Mouse (Mus musculus) heart, postnatal 0 days (tissue): ENCODE results near the gene Aff2.

Experiments
- CTCF ChIP-seq: IDR thresholded peaks from 2 replicates; pipeline ENCODE4 v1.5.1; 2016; ENCODE audit warnings: antibody characterized with exemption, control low read depth, low read depth
- EP300 ChIP-seq: IDR thresholded peaks from 2 replicates; pipeline ENCODE4 v1.6.1; 2016; ENCODE audit warnings: antibody characterized with exemption, low read depth

DNA sequence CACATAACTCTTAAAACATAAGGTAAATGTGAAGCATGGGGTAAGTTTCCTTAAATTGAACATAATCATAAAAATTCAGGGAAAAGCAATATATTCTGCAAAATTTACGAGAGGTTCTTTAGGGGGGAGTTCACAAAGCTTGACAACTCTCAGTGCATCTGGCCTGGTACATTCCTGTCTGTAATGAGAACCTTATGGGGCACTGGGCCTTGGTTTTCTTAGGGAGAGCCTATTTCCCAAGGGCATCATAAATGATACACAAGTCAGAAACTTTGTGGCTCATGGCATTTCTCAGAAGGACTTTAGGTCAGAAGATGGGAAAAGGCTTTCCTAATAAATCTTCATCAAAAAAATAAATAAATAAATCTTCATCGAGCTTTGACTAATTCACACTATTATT, 13.2 kb downstream of the Aff2 start:
- TF ChIP-seq CTCF (no peak), EP300 (no peak)
